Mouse (Mus musculus): Measurements from ENCODE around the gene Gskip. TPM values are rescaled to one million over a fixed set of nuclear protein-coding genes. Genes with fewer than 3 reads are reported as not detected.

Gskip gene
- polyA plus RNA-seq (2012; ENCODE audit: insufficient read depth, insufficient read length, low replicate concordance, missing spikeins), result not detected in 2 replicates

GRCm38 (mm10) chr12:105683933-105684901, at the start of gene Gskip:
Gene Gskip, plus strand, starts transcription at chr12:105684829.
- Histone ChIP-seq H3K4me1 (ENCODE audit: control insufficient read depth, insufficient read depth, low read length) (peaks cover 5% of the 10 kb centered on the region), H3K27ac (ENCODE audit: insufficient read depth, low read depth, low read length) (peak within 1 kb of the TSS; percentile 80), H3K4me3 (ENCODE audit: insufficient read depth, low read depth, low read length) (peak within 1 kb of the TSS; percentile 95)
- WGBS, result 1% methylated on average over 41 of the region's 41 CpGs
- no peak for TF ChIP-seq POLR2A (IDR thresholded peaks at IDR 0.05; ENCODE audit: insufficient read depth, low read depth, low read length)
- TF ChIP-seq CTCF (IDR thresholded peaks at IDR 0.05; ENCODE audit: insufficient read depth, low read depth, low read length), result no peak

DNA sequence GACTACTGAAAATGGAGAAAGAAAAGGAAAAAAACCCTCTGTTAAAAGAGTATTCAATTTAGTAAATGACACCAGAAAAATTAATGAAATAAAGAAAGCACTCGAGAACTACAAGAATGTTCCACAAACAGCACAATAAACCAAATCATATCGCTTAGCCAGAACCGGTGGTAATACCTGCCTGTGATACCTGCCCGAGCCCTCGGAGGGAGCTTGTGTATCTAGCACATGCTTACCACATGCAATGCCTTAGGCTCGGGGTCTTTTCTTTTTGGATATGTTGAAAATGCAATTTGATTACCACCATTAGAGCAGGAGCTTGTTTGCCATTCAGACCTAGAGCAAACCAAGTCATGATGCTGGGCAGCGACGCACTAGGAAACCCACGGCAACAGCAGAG, 48.1 kb upstream of the Gskip start:
- Histone ChIP-seq H3K4me1 (ENCODE audit: control insufficient read depth, insufficient read depth, low read length) (no peaks in the 10 kb centered on the region; the same call in 1 of the 2 replicates), H3K4me3 (ENCODE audit: insufficient read depth, low read depth, low read length) (no peak overlapping the region), H3K27ac (ENCODE audit: insufficient read depth, low read depth, low read length) (no peak overlapping the region)
- WGBS, result 83% methylated on average over 9 of the region's 9 CpGs
- no peak for TF ChIP-seq POLR2A (IDR thresholded peaks at IDR 0.05; ENCODE audit: insufficient read depth, low read depth, low read length)
- no peak for TF ChIP-seq CTCF (IDR thresholded peaks at IDR 0.05; ENCODE audit: insufficient read depth, low read depth, low read length)

GRCm38 (mm10) chr12:105637554-105637953, 47.1 kb upstream of the Gskip start:
- Histone ChIP-seq H3K27ac (ENCODE audit: insufficient read depth, low read depth, low read length) (no peak overlapping the region), H3K4me1 (ENCODE audit: control insufficient read depth, insufficient read depth, low read length) (no peaks in the 10 kb centered on the region; the same call in 1 of the 2 replicates), H3K4me3 (ENCODE audit: insufficient read depth, low read depth, low read length) (no peak overlapping the region)
- TF ChIP-seq POLR2A (IDR thresholded peaks at IDR 0.05; ENCODE audit: insufficient read depth, low read depth, low read length), result no peak
- no peak for TF ChIP-seq CTCF (IDR thresholded peaks at IDR 0.05; ENCODE audit: insufficient read depth, low read depth, low read length)
- WGBS, result 81% methylated on average over 4 of the region's 4 CpGs

GRCm38 (mm10) chr12:105642770-105643321, 41.8 kb upstream of the Gskip start:
- TF ChIP-seq POLR2A (IDR thresholded peaks at IDR 0.05; ENCODE audit: insufficient read depth, low read depth, low read length), result no peak
- no peak for TF ChIP-seq CTCF (IDR thresholded peaks at IDR 0.05; ENCODE audit: insufficient read depth, low read depth, low read length)
- Histone ChIP-seq H3K27ac (ENCODE audit: insufficient read depth, low read depth, low read length) (no peak overlapping the region), H3K4me1 (ENCODE audit: control insufficient read depth, insufficient read depth, low read length) (peaks cover 10% of the 10 kb centered on the region), H3K4me3 (ENCODE audit: insufficient read depth, low read depth, low read length) (no peak overlapping the region)
- WGBS, result 90% methylated on average over 11 of the region's 11 CpGs

DNA sequence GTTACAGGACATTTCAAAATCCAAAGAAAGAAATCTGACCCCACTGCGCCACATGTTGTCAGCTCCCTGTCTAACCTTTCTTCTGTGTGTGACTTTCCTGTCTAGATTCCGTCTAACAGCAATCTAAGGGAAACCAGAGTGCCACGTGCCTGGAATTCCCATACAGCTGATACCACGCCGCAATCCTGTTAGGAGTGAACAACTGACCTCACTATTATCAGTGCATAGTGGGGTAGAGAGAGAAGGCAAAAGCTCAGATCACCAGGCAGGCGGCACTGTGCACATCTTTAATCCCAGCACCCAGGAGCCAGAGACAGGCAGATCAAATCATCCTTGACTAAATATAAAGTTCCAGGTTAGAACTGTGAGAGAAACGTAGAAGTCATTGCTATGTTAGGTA, 28.8 kb upstream of the Gskip start:
- no peak for TF ChIP-seq CTCF (IDR thresholded peaks at IDR 0.05; ENCODE audit: insufficient read depth, low read depth, low read length)
- TF ChIP-seq POLR2A (IDR thresholded peaks at IDR 0.05; ENCODE audit: insufficient read depth, low read depth, low read length), result no peak
- 94% methylated on average over 7 of the region's 7 CpGs for WGBS
- no peaks in the 10 kb centered on the region for H3K4me1 ChIP-seq (ENCODE audit: control insufficient read depth, insufficient read depth, low read length)
- H3K4me3 ChIP-seq (ENCODE audit: insufficient read depth, low read depth, low read length), result no peak overlapping the region
- no peak overlapping the region for H3K27ac ChIP-seq (ENCODE audit: insufficient read depth, low read depth, low read length)

- no peak overlapping the region for H3K27ac ChIP-seq (ENCODE audit: insufficient read depth, low read depth, low read length)
- WGBS, result 95% methylated on average over 8 of the region's 8 CpGs
- peaks cover 13% of the 10 kb centered on the region; the same call in 1 of the 2 replicates for H3K4me1 ChIP-seq (ENCODE audit: control insufficient read depth, insufficient read depth, low read length)
- no peak for TF ChIP-seq POLR2A (IDR thresholded peaks at IDR 0.05; ENCODE audit: insufficient read depth, low read depth, low read length)
- TF ChIP-seq CTCF (IDR thresholded peaks at IDR 0.05; ENCODE audit: insufficient read depth, low read depth, low read length), result no peak
- no peak overlapping the region for H3K4me3 ChIP-seq (ENCODE audit: insufficient read depth, low read depth, low read length)
Observed at GRCm38 (mm10) chr12:105676274-105676673, 8.4 kb upstream of the Gskip start.

GRCm38 (mm10) chr12:105678211-105678610, 6.4 kb upstream of the Gskip start:
- Histone ChIP-seq H3K4me1 (ENCODE audit: control insufficient read depth, insufficient read depth, low read length) (peaks cover 13% of the 10 kb centered on the region; the same call in 1 of the 2 replicates), H3K4me3 (ENCODE audit: insufficient read depth, low read depth, low read length) (no peak overlapping the region), H3K27ac (ENCODE audit: insufficient read depth, low read depth, low read length) (no peak overlapping the region)
- TF ChIP-seq POLR2A (IDR thresholded peaks at IDR 0.05; ENCODE audit: insufficient read depth, low read depth, low read length), result no peak
- no peak for TF ChIP-seq CTCF (IDR thresholded peaks at IDR 0.05; ENCODE audit: insufficient read depth, low read depth, low read length)
- WGBS, result 92% methylated on average over 7 of the region's 7 CpGs

DNA sequence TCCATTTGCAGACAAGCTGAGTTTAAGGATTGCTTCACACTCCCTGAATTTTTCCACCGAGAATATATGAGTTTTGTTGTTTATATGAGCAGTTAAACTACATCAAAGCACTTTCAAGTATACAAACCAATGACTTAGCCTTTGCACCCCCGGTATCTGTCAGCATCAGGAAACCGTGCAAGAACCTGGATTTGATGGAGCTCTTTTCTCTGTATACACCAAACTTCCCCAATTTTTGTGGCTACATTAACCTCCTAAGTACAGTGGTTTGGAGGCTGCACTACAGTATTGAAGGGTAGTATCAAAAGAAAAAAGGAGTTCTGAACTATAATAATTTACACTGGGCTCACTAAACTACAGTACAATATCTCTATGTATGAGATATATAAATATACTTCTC, 5.9 kb upstream of the Gskip start:
- TF ChIP-seq CTCF (IDR thresholded peaks at IDR 0.05; ENCODE audit: insufficient read depth, low read depth, low read length), result no peak
- TF ChIP-seq POLR2A (IDR thresholded peaks at IDR 0.05; ENCODE audit: insufficient read depth, low read depth, low read length), result no peak
- 87% methylated on average over 3 of the region's 3 CpGs for WGBS
- Histone ChIP-seq H3K4me1 (ENCODE audit: control insufficient read depth, insufficient read depth, low read length) (peaks cover 14% of the 10 kb centered on the region), H3K27ac (ENCODE audit: insufficient read depth, low read depth, low read length) (no peak overlapping the region), H3K4me3 (ENCODE audit: insufficient read depth, low read depth, low read length) (no peak overlapping the region)
